Mouse (Mus musculus) heart, embryonic 14.5 days (tissue): ENCODE results near the gene Pik3r2. TPM values are rescaled to one million over a fixed set of nuclear protein-coding genes. Genes with fewer than 3 reads are reported as not detected.

Experiments
- ATAC-seq: fragments of 200-750 bp; cut with Nextera tagmentation; 2 replicates; pipeline ENCODE4 v1.8.0; 2017; ENCODE audit warnings: low read depth, moderate TSS enrichment; ENCODE audit not compliant: insufficient number of reproducible peaks, insufficient read depth, low FRiP score
- H3K27ac ChIP-seq, 2 experiments: fragments of 200-500 bp in 1 of 2; fragments of 300-500 bp in 1 of 2; sonication (generic) in 1 of 2; replicated peaks in 1 of 2; 2 replicates each; pipeline ENCODE4 v1.5.1; 2012 to 2014; ENCODE audit warnings: low read depth in 2 of 2, low read length in 2 of 2, control low read depth in 1 of 2, mild to moderate bottlenecking in 1 of 2, mixed read lengths in 1 of 2; ENCODE audit not compliant: control insufficient read depth in 1 of 2, insufficient read depth in 1 of 2
- H3K27me3 ChIP-seq: fragments of 300-500 bp; sonication (generic); 2 replicates; pipeline ENCODE4 v1.6.1; 2014; ENCODE audit warnings: mild to moderate bottlenecking, low read length, control low read depth; ENCODE audit not compliant: control insufficient read depth, insufficient read depth
- H3K36me3 ChIP-seq: fragments of 300-500 bp; sonication (generic); 2 replicates; pipeline ENCODE4 v1.6.1; 2014; ENCODE audit warnings: mild to moderate bottlenecking, control low read depth, low read length, mixed read lengths; ENCODE audit not compliant: control insufficient read depth, insufficient read depth
- H3K4me1 ChIP-seq, 2 experiments: fragments of 200-500 bp in 1 of 2; fragments of 300-500 bp in 1 of 2; sonication (generic) in 1 of 2; 2 replicates each; pipeline ENCODE4 v1.6.1; 2012 to 2014; ENCODE audit warnings: low read length in 2 of 2, control low read depth in 1 of 2, mixed read lengths in 1 of 2; ENCODE audit not compliant: control insufficient read depth in 2 of 2, insufficient read depth in 2 of 2
- H3K4me2 ChIP-seq: fragments of 300-500 bp; sonication (generic); 2 replicates; pipeline ENCODE4 v1.6.1; 2014; ENCODE audit warnings: mild to moderate bottlenecking, low read length
- H3K4me3 ChIP-seq, 2 experiments: fragments of 200-500 bp in 1 of 2; fragments of 300-500 bp in 1 of 2; sonication (generic) in 1 of 2; 2 replicates each; pipeline ENCODE4 v1.5.1; 2012 to 2014; ENCODE audit warnings: low read length in 2 of 2, mild to moderate bottlenecking in 2 of 2, control low read depth in 1 of 2, low read depth in 1 of 2, moderate library complexity in 1 of 2; ENCODE audit not compliant: control insufficient read depth in 1 of 2, insufficient read depth in 1 of 2
- H3K9ac ChIP-seq: fragments of 300-500 bp; sonication (generic); 2 replicates; pipeline ENCODE4 v1.6.1; 2014; ENCODE audit warnings: mild to moderate bottlenecking, low read length
- H3K9me3 ChIP-seq: fragments of 300-500 bp; sonication (generic); 2 replicates; pipeline ENCODE4 v1.6.1; 2016; ENCODE audit warnings: low read length, control low read depth; ENCODE audit not compliant: control insufficient read depth
- WGBS: fragments of 180-500 bp; shearing (Covaris S2); extraction: QIAGEN DNeasy Blood & Tissue Kit; methylation state at CpG from one replicate; pipeline ENCODE4 v1.1.7; 2014; 5-methylcytosine and 5-hydroxymethylcytosine counted together
- polyA plus RNA-seq: library from polyadenylated mRNA; unstranded; fragments of >200 nt; fragmentation: Nextera tagmentation; extraction: Ambion mirVana; gene quantifications from 2 replicates; pipeline ENCODE4 v1.2.1, GENCODE M21; 2014

Pik3r2 gene
- polyA plus RNA-seq, 1 experiment from 2014 or later: 26.7 TPM

DNA sequence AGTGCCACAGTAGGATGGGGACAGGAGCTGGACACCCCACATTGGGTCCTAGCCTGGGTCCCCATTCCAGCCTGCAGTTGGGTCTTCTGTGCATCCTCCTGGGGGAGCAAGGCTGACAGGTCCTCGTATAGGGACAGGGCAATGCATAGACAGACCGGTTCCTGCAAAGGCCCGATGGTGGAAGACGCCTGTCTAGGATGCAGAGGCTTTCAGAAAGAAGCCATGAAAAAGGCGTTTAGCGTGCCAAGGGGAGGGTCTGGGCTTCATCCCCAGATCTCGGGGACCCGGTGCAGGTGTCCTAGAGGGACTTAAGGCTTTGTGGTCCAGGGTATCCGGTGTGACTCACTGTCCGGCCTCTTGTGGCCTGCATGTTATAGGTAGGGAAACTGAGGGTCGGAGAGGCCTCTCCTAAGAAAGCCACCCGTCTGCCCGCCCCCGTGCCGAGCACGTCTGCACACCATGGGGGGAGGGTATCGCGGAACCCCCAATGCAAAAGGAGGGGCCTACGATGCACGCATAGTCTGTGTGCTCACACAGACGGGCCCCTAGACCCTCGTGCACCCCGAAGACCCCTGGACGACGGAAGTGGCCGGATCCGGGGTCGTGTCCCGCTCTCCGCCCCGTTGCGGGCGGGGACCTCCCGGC, 540 bp downstream of the Pik3r2 start:
- Histone ChIP-seq H3K4me1 (peaks cover 22 to 36% of the 10 kb centered on the region in 2 experiments), H3K4me3 (peak overlapping the region; percentile 81 to 86), H3K9ac (peak overlapping the region; percentile 100), H3K27me3 (no peaks in the 10 kb centered on the region), H3K9me3 (no peaks in the 10 kb centered on the region), H3K27ac (peak overlapping the region in 1 of 2 experiments; percentile 99; a peak in 2 of 4 replicates), H3K36me3 (peaks cover 59% of the 10 kb centered on the region), H3K4me2 (peak overlapping the region; percentile 98)
- WGBS: 4% methylated on average over 34 of the region's 34 CpGs
- peak; percentile 2; the same call in 1 of the 2 replicates for ATAC-seq

GRCm38 (mm10) chr8:70775227-70775626, 1.3 kb downstream of the Pik3r2 start:
- WGBS: 86% methylated on average over 5 of the region's 5 CpGs
- no peaks in the 10 kb centered on the region for H3K9me3 ChIP-seq
- H3K4me2 ChIP-seq: peak overlapping the region; percentile 98
- H3K36me3 ChIP-seq: peaks cover 60% of the 10 kb centered on the region
- H3K4me1 ChIP-seq: peaks cover 22 to 36% of the 10 kb centered on the region in 2 experiments
- H3K27ac ChIP-seq: no peak overlapping the region
- peak overlapping the region in 1 of 2 experiments; percentile 86; a peak in 2 of 4 replicates for H3K4me3 ChIP-seq
- no peaks in the 10 kb centered on the region for H3K27me3 ChIP-seq
- H3K9ac ChIP-seq: peak overlapping the region; percentile 100
- ATAC-seq: no peak

- Histone ChIP-seq H3K4me3 (no peak overlapping the region), H3K9me3 (no peaks in the 10 kb centered on the region), H3K36me3 (peaks cover 60% of the 10 kb centered on the region), H3K4me2 (no peak overlapping the region), H3K4me1 (peaks cover 22 to 36% of the 10 kb centered on the region in 2 experiments), H3K9ac (peak overlapping the region; percentile 52), H3K27ac (no peak overlapping the region), H3K27me3 (no peaks in the 10 kb centered on the region)
- 93% methylated on average over 18 of the region's 18 CpGs for WGBS
- no peak for ATAC-seq
Observed at GRCm38 (mm10) chr8:70774740-70775139, 1.8 kb downstream of the Pik3r2 start.

DNA sequence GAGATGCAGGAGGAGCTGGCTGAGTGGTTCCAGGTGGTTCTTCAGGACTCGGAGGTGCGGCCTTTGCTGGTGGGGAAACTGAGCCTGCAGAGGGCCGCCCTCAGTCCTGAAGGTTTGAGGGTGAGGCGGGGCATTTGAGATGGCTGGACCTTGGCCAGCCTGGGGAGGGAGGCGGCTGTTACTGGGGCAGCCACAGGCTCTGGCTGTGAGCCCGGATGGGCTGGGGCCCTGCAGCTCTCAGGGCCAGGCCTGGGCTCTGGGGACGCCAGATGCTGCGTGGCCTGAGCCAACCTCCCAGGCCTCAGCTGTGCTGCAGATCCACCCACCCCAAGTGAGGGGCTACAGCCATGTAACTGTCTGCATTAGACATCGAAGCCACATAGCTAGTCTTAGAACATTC, 2.7 kb downstream of the Pik3r2 start:
- H3K4me3 ChIP-seq: no peak overlapping the region; a peak in 1 of 4 replicates
- H3K36me3 ChIP-seq: peaks cover 58% of the 10 kb centered on the region
- no peaks in the 10 kb centered on the region for H3K9me3 ChIP-seq
- peak; percentile 27; the same call in 1 of the 2 replicates for ATAC-seq
- peak overlapping the region; percentile 52 for H3K9ac ChIP-seq
- H3K27me3 ChIP-seq: no peaks in the 10 kb centered on the region
- 36% methylated on average over 9 of the region's 9 CpGs for WGBS
- peak overlapping the region in 1 of 2 experiments; percentile 59; a peak in 2 of 4 replicates for H3K27ac ChIP-seq
- peaks cover 22 to 36% of the 10 kb centered on the region in 2 experiments for H3K4me1 ChIP-seq
- H3K4me2 ChIP-seq: 0 out of 2 replicates have a peak overlapping the region, but pooled peaks have one; percentile 12

- Histone ChIP-seq H3K36me3 (peaks cover 58% of the 10 kb centered on the region), H3K9me3 (no peaks in the 10 kb centered on the region), H3K27me3 (no peaks in the 10 kb centered on the region), H3K4me3 (no peak overlapping the region; a peak in 1 of 4 replicates), H3K4me2 (0 out of 2 replicates have a peak overlapping the region, but pooled peaks have one; percentile 12), H3K27ac (peak overlapping the region in 1 of 2 experiments; percentile 59; a peak in 1 of 4 replicates), H3K9ac (peak overlapping the region; percentile 22), H3K4me1 (peaks cover 22 to 36% of the 10 kb centered on the region in 2 experiments)
- whole genome bisulfite sequencing: 89% methylated on average over 5 of the region's 5 CpGs
- no peak for ATAC-seq
Observed at GRCm38 (mm10) chr8:70773410-70773809, 3.1 kb downstream of the Pik3r2 start.

DNA sequence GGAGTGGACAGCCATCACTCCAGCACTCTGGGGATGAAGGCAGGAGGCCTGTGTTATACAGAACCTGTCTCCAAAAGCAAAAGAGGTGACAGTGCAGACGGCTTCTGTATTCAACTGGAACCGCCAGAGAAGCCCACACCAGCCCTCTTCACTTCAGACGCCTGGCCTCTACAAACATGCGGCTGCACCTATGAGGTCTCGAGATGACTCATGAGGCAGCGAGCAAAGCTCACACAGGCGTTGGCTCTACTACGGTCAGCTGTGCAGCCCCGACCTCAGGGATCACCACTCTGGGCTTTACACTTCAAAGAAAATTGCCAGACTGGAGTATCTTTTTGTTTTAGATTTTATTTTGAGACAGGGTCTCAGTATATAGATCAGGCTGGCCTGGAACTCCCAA, 3.6 kb downstream of the Pik3r2 start:
- Histone ChIP-seq H3K4me2 (no peak overlapping the region), H3K4me3 (no peak overlapping the region), H3K9me3 (no peaks in the 10 kb centered on the region), H3K27me3 (no peaks in the 10 kb centered on the region), H3K9ac (no peak overlapping the region), H3K36me3 (peaks cover 61% of the 10 kb centered on the region), H3K27ac (no peak overlapping the region), H3K4me1 (peaks cover 22 to 32% of the 10 kb centered on the region in 2 experiments)
- ATAC-seq: no peak
- WGBS: 85% methylated on average over 9 of the region's 9 CpGs

- Histone ChIP-seq H3K36me3 (peaks cover 63% of the 10 kb centered on the region), H3K4me1 (peaks cover 21 to 28% of the 10 kb centered on the region in 2 experiments), H3K9ac (no peak overlapping the region), H3K27ac (no peak overlapping the region), H3K4me3 (no peak overlapping the region), H3K27me3 (no peaks in the 10 kb centered on the region), H3K4me2 (no peak overlapping the region), H3K9me3 (no peaks in the 10 kb centered on the region)
- WGBS: 91% methylated on average over 13 of the region's 13 CpGs
- no peak for ATAC-seq
Observed at GRCm38 (mm10) chr8:70772075-70772474, 4.4 kb downstream of the Pik3r2 start.
